Mouse (Mus musculus) embryonic fibroblast, embryonic 13.5 days (primary cell): Measurements from ENCODE around the gene Clybl. TPM values are rescaled to one million over a fixed set of nuclear protein-coding genes. Genes with fewer than 3 reads are reported as not detected.

ENCODE experiments used
- H3K27ac ChIP-seq: 2 replicates; pipeline ENCODE4 v1.5.1; 2012; ENCODE audit warnings: low read length, control low read depth, inconsistent platforms; ENCODE audit not compliant: insufficient read depth
- H3K4me1 ChIP-seq: 2 replicates; pipeline ENCODE4 v1.6.1; 2011; ENCODE audit warnings: low read length; ENCODE audit not compliant: control insufficient read depth, insufficient read depth
- H3K4me3 ChIP-seq: 2 replicates; pipeline ENCODE4 v1.5.1; 2011; ENCODE audit warnings: mild to moderate bottlenecking, control low read depth, low read length; ENCODE audit not compliant: insufficient read depth
- CTCF ChIP-seq: IDR thresholded peaks from 2 replicates; pipeline ENCODE4 v1.5.1; 2011; ENCODE audit warnings: mild to moderate bottlenecking, control low read depth, low read length, moderate library complexity, borderline replicate concordance; ENCODE audit not compliant: insufficient read depth
- POLR2A ChIP-seq: IDR thresholded peaks from 2 replicates; pipeline ENCODE4 v1.6.1; 2011; ENCODE audit warnings: low read depth, mild to moderate bottlenecking, control low read depth, low read length, moderate library complexity
- polyA plus RNA-seq: library from polyadenylated mRNA; stranded (reverse); fragments of >200 nt; gene quantifications from 2 replicates; pipeline ENCODE4 v1.2.4, GENCODE M21; 2011; ENCODE audit warnings: low read depth; ENCODE audit not compliant: missing spikeins, insufficient read length

Clybl gene
- polyA plus RNA-seq, 1 experiment: 16.7 TPM

GRCm38 (mm10) chr14:122194630-122195029, 13.1 kb downstream of the Clybl start:
- H3K27ac ChIP-seq: no peak overlapping the region
- no peak for TF ChIP-seq POLR2A
- no peak for TF ChIP-seq CTCF
- H3K4me1 ChIP-seq: no peaks in the 10 kb centered on the region
- no peak overlapping the region for H3K4me3 ChIP-seq

DNA sequence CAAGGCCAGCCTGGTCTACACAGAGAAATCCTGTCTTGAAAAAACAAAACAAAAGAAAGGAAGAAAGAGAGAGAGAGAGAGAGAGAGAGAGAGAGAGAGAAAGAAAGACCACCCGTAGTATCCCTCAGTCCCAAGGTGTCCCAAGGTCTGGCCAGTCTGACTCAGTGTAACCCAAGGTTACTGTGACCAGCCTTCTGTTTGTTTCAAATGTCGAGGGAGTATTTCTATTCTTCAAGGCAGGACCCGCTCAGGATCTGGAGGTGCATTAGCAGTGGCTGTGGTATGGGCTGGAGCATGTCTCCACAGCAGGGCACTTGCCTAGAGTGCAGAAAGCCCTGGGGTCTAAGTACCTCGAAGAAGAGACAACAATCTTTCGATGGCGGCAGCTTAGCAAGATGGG, 15.3 kb downstream of the Clybl start:
- Histone ChIP-seq H3K4me1 (no peaks in the 10 kb centered on the region), H3K4me3 (no peak overlapping the region), H3K27ac (no peak overlapping the region)
- no peak for TF ChIP-seq CTCF
- TF ChIP-seq POLR2A: no peak

DNA sequence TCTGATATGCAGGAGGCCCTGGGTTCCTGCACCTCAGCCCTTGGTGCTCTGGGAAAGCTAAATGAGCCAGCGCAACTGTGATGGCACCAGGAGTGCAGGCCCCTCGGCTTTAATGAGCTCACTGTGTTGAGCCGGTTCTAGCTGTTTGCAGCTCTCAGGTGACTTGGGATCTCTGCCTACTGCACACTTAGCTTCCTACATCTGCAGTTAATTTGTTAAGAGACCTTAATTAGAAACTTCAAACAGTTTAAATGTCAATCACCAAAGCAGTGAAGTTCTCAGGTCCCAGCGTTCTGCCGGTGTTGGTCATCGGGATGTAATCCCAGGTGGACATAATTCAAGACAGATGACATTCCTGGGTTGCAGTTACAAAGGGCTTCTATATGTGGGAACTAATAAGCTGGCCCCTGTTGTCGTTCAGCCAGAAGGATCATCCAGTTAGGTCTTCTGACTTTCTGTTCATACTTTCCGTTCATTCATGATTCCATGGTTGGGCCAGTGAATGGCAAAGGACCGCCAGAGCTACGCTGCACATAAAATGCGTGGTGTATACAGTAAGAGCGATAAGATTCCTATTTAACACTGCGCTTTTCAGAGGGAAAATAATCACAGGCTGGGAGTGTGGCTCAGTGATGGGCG, 18.9 kb downstream of the Clybl start:
- TF ChIP-seq POLR2A (no peak), CTCF (no peak)
- Histone ChIP-seq H3K4me3 (no peak overlapping the region), H3K4me1 (no peaks in the 10 kb centered on the region), H3K27ac (no peak overlapping the region)

DNA sequence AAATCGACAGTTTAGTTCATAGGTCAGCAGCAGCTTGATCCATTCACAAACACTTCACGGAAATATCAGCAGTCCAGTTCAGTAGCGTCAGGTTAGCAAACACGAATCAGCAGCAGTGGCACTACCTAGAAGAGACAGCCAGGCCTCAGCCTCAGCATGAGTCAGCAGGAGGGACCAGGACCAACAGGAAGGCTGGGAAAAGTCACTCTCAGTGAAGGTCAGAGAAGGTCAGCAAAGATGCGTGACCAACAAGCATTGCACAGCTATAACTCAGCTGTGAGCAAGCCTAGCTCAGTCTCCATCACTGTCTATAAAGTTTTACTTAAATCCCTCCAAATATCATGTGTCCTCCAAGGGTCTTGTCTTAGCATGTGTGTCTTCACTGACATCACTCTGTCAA, 27.7 kb downstream of the Clybl start:
- H3K27ac ChIP-seq: no peak overlapping the region
- no peak overlapping the region for H3K4me3 ChIP-seq
- TF ChIP-seq POLR2A: no peak
- no peak for TF ChIP-seq CTCF
- no peaks in the 10 kb centered on the region for H3K4me1 ChIP-seq

GRCm38 (mm10) chr14:122213590-122213989, 32.1 kb downstream of the Clybl start:
- H3K27ac ChIP-seq: no peak overlapping the region
- H3K4me1 ChIP-seq: no peaks in the 10 kb centered on the region
- TF ChIP-seq CTCF (no peak), POLR2A (no peak)
- no peak overlapping the region for H3K4me3 ChIP-seq

GRCm38 (mm10) chr14:122214126-122214525, 32.6 kb downstream of the Clybl start:
- Histone ChIP-seq H3K4me3 (no peak overlapping the region), H3K4me1 (no peaks in the 10 kb centered on the region), H3K27ac (no peak overlapping the region)
- TF ChIP-seq CTCF (no peak), POLR2A (no peak)

DNA sequence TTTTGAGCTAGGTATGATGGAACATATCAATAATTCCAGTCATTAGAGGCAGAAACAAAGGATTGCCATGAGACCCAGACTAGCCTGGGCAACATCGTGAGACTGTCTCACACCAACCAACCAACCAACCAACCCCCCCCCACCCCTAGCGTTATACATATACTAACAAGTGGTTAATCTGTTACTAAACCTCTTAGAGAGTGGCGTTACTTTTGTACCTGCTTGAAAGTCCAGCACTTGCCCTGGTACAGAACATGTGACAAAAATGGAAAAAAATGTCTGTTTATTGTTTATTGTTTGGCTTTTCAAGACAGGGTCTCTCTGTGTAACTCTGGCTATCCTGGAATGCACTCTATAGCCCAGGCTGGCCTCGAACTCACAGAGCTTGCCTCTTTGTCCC, 35.7 kb downstream of the Clybl start:
- Histone ChIP-seq H3K4me1 (no peaks in the 10 kb centered on the region), H3K4me3 (no peak overlapping the region), H3K27ac (no peak overlapping the region)
- TF ChIP-seq POLR2A (no peak), CTCF (no peak)

DNA sequence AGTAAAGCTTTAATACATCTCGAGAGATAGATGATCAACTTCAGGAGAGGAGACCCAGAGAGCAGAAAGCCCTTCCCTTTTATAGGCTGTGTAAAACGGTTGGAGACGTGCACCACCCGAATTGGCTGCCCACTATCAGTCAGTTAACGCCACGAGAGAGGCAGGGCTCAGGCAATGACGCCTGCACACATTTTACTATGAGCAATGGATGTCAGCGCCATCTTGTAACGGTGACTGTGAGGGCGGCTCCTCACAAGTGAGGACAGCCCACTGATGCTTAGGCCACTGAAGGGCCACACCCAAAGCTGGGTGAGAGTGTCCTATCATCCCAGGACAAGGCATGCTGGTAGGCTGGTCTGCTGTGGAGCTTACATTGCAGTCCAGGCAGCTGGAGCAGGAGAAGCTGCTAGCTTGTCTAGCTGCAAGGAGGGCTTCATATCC, 41.5 kb downstream of the Clybl start:
- Histone ChIP-seq H3K4me1 (no peaks in the 10 kb centered on the region), H3K27ac (no peak overlapping the region), H3K4me3 (no peak overlapping the region)
- TF ChIP-seq POLR2A (no peak), CTCF (no peak)

DNA sequence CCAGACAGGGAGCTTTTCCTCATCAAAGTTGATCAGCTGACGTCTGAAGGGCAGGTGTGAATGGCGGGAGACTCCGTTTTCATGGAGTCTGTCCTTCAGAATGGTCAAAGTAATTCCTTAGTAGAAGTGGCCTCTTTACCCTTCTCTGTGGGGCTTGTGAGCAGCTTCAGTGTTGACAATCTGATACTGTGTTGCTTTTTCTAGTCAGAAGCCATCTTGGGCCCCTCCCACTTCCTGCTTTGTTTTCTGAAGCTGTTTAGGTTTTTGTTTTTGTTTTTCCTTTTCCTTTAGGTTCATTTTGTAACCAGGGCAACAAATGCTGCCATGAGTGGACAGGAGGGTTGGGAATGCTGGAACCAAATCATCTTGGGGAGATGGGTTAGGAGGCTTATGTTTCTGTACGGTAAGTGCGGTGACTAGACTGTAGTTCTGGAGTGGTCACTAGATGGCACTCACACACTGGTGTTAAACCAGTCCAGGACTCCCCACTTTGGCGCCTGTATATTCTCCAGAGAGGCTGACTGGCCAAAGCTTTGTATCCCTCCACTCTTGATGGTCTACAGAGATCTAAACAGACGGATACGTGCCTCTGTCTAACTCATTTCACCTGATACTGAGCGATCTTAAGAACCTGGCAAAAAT, 42.1 kb downstream of the Clybl start:
- TF ChIP-seq CTCF (peak; percentile 44; the same call in 1 of the 2 replicates), POLR2A (no peak)
- Histone ChIP-seq H3K27ac (no peak overlapping the region), H3K4me3 (no peak overlapping the region; the same call in 1 of the 2 replicates), H3K4me1 (no peaks in the 10 kb centered on the region)

- TF ChIP-seq CTCF (no peak), POLR2A (no peak)
- Histone ChIP-seq H3K27ac (no peak overlapping the region), H3K4me1 (no peaks in the 10 kb centered on the region), H3K4me3 (no peak overlapping the region)
Measured at GRCm38 (mm10) chr14:122224103-122224494, 42.6 kb downstream of the Clybl start.

DNA sequence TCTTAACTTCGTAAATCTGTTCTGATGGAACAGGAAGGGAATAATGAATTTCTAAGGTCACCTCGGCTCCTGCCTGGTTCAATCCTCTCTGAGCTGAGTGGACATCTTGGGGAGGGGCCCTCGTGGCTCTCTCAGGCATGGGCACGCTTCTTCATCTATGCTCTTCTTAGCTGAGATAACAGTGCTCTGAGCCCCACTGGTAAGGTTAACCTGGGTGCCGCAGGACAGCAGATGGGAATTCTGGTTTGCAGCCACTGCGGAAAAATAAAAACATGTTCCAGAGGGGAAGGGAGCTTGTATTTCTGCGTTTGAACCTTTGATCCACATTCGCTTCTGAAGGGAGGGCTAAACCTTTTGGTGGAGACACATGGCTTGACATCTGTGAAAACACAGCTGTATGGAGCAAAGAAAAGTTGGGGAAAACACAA, 43.0 kb downstream of the Clybl start:
- Histone ChIP-seq H3K4me3 (no peak overlapping the region), H3K4me1 (no peaks in the 10 kb centered on the region), H3K27ac (no peak overlapping the region)
- no peak for TF ChIP-seq POLR2A
- TF ChIP-seq CTCF: no peak
